Mouse (Mus musculus) common myeloid progenitor, adult 5-6 weeks (primary cell): ENCODE results near the gene Rnf5. TPM values are rescaled to one million over a fixed set of nuclear protein-coding genes. Genes with fewer than 3 reads are reported as not detected.

Source experiments
- ATAC-seq: replicated peaks from 2 replicates; pipeline ENCODE4 v1.8.0; 2016; ENCODE audit warnings: low read depth, mild to moderate bottlenecking, moderate TSS enrichment, inconsistent platforms; ENCODE audit not compliant: poor library complexity, severe bottlenecking
- total RNA-seq: library from RNA; stranded (forward); fragments of 200-1000, 187-1606 nt; gene quantifications from 2 replicates; pipeline ENCODE4 v1.2.3, GENCODE M21; 2017

The Rnf5 gene
- total RNA-seq, 1 experiment from 2014 or later = 14.4 TPM

GRCm38 (mm10) chr17:34635671-34636070 lies 32.2 kb upstream of the Rnf5 start:
- ATAC-seq = no peak

- peak; percentile 86 for ATAC-seq
These were observed 28.8 kb upstream of the Rnf5 start for GRCm38 (mm10) chr17:34632261-34632691.

DNA sequence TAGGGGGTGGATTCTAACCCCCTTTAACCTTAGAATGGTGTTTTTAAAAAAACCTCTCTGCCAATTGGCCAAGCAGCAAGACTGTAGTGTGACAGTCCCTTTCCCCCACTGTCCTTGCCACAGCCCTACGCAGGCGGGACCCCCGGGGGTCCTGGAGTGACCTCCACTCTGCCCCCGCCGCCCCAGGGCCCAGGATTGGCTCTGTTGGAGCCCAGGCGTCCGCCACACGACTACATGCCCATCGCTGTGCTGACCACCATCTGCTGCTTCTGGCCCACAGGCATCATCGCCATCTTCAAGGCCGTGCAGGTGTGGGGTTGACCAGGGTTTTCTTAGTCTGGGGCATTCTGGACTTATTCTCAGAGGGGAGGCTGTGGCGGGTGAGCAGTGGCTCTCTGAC lies 28.2 kb upstream of the Rnf5 start:
- ATAC-seq = no peak

- no peak for ATAC-seq
These were observed 27.3 kb upstream of the Rnf5 start for GRCm38 (mm10) chr17:34630761-34631301.

- ATAC-seq = no peak
These were observed 26.5 kb upstream of the Rnf5 start for GRCm38 (mm10) chr17:34629796-34630603.

DNA sequence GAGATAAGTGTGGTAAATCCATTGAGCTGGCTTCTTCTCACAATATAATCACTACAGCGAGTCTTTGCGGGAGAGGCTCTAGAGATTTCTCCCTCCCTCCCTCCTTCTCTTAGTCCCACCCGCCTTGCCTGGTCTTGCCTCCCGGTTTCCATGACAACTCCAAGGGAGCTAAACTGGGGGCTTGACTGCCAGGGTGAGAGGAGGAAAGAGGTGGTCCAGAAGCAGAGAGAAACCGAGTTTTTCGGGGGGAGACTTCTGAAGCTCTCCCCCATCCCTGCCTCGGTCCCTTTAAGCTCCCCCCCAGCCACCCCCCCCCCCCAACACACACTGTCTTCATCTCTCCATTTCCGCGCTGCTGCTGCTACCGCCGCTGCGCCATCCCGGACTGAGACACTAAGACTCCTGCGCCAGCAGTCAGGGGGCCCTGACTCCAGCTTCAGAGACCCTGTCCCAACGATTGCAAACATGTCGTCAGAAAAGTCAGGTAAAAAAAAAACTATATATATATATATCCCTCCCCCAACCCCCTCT lies 25.8 kb upstream of the Rnf5 start, which contains the start of gene Prrt1:
Gene Prrt1 (plus strand): TSS at position 313 of the 531 bp plus-strand sequence.
- no peak for ATAC-seq

DNA sequence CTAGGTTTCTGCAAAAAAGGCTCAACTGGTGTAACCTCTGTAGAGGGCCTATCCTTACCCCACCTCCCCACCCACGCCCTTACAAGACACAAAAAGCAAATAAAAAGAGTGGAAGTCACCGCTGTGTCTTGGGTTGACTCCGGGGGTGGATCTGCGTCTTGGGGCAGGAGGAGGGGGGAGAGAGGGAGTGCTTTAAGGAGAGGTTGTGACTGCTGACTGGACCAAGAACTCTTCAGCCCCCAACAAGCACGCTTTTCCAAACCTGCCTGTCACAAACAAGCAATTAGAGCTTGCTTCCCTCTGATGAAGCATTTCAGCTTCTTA lies 25.1 kb upstream of the Rnf5 start:
- no peak for ATAC-seq

DNA sequence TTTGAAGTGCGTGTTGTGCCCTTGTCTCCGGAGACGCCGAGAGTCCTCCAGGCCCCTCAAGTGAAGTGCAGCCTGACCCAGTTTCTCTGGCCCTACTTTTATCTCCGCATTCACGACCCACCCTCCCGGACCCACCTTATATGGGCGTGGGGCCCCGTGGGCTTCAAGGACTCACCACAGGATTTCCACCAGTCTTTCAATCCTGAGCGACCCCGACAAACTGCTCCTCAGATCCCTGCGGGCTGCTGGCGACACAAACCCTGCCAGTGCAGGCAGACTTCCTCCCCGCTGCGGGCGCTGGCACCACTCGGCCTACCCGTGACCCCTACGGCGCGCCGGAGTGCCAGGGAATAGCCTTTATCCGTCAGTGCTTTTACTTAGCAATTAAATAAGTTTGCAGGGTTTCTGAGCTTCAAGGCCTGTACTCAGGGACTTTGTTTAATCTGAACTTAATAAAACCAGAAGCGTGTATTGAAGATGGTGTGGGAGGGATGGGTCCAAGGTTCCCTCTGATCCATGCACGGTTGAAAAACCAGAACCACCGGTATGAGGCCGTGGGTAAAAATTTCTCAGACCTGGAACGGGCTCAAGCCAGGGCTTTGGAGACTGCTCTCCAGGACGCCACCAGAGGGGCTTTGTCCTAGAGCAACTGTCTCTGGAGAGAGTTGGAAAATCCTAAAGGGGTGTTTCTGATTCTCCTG lies 24.6 kb upstream of the Rnf5 start, which contains the start of gene Ppt2:
Gene Ppt2 (minus strand): TSS at position 568 of the 701 bp plus-strand sequence.
- ATAC-seq = no peak

GRCm38 (mm10) chr17:34627093-34627942 lies 23.8 kb upstream of the Rnf5 start:
- peak; percentile 63 for ATAC-seq

- ATAC-seq = peak; percentile 37
These were observed 23.2 kb upstream of the Rnf5 start for GRCm38 (mm10) chr17:34626773-34627092.

- ATAC-seq = no peak
These were observed 22.7 kb upstream of the Rnf5 start for GRCm38 (mm10) chr17:34626062-34626772.

DNA sequence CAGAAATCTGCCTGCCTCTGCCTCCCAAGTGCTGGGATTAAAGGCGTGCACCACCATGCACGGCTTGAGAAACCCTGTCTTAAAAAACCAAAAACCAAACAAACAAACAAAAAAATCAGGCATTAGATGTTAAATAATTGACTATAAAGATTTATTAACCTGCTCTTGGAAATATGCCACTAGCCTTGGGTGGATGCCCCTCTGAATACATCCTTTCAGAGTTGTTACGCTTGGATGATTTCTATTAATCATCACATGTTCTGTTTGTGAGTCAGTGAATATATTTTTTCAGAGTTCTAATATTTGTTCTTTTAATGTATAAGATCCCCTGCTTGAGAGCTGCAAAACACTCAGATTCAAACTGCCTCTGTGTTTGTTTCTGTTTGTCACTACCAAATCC lies 21.5 kb upstream of the Rnf5 start:
- no peak for ATAC-seq

- no peak for ATAC-seq
These were observed 19.7 kb upstream of the Rnf5 start for GRCm38 (mm10) chr17:34623161-34623560.

DNA sequence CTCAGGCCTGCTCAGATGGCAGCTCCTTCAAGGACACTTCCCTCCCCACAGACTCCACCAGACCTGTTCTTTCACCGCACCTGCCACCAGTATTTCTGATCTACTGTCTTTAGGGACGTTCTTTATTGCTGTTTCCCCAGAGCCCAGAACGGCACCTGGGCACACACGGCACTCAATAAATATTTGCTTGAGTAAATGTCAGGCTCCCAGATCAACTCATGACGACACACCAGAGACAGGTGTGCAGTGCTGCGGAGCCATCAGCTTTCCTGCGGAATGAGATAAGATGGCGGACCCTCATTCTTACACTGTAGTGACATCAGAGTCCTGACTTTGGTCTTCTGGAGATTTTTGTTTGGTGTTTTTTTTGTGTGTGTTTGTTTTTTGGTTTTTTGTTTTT lies 17.5 kb upstream of the Rnf5 start:
- ATAC-seq = no peak

DNA sequence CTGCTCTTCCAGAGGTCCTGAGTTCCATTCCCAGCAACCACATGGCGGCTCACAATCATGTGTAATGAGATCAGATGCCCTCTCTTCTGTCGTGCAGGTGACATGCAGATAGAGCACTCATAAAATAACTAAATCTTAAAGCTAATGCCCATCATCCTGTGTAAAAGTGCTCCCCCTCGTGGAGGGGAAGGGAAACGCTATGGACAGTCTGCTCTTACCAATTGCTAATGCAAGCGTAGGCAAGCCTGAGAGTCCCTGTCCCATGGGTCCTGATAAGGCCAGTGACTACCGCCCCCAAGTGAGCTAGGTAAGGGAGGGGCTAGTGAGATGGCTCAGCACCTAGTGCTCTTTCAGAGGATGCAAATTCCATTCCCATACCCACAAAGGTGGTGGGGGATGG lies 15.5 kb upstream of the Rnf5 start:
- ATAC-seq = peak; percentile 76

DNA sequence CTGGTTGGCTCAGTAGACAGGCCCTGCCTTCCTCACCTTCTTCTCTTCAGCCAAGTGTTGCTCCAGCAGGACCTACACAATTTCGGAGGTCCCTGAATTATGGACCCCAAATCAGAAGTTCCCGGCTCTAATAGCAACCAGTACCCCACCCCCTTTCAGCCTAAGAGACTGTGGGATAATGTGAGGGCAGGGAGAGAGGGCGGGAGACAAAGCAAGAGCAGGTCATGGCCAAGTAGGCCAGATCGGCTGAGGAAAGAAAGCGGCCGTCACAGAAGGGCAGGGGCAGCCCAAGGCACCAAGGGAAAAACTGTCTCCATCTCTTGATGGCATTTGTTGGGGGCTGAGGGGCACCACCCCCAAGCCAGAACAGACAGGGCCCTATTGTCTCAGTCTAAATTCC lies 12.4 kb upstream of the Rnf5 start, which contains the start of gene Egfl8:
Gene Egfl8 (minus strand): TSS at position 101 of the 400 bp plus-strand sequence.
- ATAC-seq = no peak

GRCm38 (mm10) chr17:34613830-34614229 lies 10.3 kb upstream of the Rnf5 start:
- ATAC-seq = no peak

- peak; percentile 29 for ATAC-seq
These were observed 9.7 kb upstream of the Rnf5 start for GRCm38 (mm10) chr17:34613054-34613645.

DNA sequence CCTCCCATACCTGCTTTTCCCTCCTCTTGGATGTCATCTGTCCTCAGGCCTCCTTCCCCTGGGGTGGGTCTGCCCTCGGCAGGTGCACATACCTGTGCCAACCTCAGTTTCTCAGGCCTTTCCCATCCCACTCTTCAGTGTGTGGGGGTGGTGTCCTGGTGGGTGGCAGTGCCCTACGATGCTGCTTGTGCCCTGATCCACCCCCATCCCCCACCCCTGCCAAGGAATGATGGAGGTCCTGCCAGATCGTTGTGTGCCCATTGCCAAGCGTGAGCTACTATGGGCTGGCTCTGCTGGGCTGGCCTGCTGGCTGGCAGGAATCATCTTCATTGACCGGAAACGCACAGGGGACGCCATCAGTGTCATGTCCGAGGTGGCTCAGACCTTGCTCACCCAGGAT lies 7.6 kb upstream of the Rnf5 start:
- no peak for ATAC-seq
